Mouse (Mus musculus) left cerebral cortex, postnatal 14 days (tissue): ENCODE results near the gene Lmntd2. TPM values are rescaled to one million over a fixed set of nuclear protein-coding genes. Genes with fewer than 3 reads are reported as not detected.
A peak's percentile ranks its signal among the peaks of the same experiment; 100 is the strongest.

Source experiments
- DNase-seq, 2 experiments: peaks; one replicate each; pipeline ENCODE4 v3.0.0; 2021 to 2022; ENCODE audit warnings: low spot score in 2 of 2, mixed read lengths in 1 of 2
- intact Hi-C: fragments of 180-260 bp; cut with DNase I; formaldehyde crosslinking; loops from one replicate; pipeline ENCODE4 v1.15.1; 2025
- total RNA-seq, 2 experiments: library from RNA; stranded (reverse); gene quantifications; 2 replicates each; pipeline ENCODE4 v1.2.3; 2021

The Lmntd2 gene
- total RNA-seq, 2 experiments from 2014 or later, result not detected

GRCm38 (mm10) chr7:141217343-141218013 is 3.6 kb upstream of the Lmntd2 start:
- no peak for DNase-seq
- intact Hi-C loops, result no loop called here

GRCm38 (mm10) chr7:141216894-141217293 is 3.0 kb upstream of the Lmntd2 start:
- intact Hi-C loops, result no loop called here
- no peak for DNase-seq

GRCm38 (mm10) chr7:141215880-141216733 is 2.2 kb upstream of the Lmntd2 start:
- peak in 1 of 2 experiments; percentile 11 for DNase-seq
- intact Hi-C loops, result no loop called here

- peak; percentile 67 to 76 for DNase-seq
- intact Hi-C loops, result no loop called here
These were observed 1.4 kb upstream of the Lmntd2 start, which contains the start of gene Rassf7 for GRCm38 (mm10) chr7:141215101-141215879. TSS of gene Rassf7 (plus strand) at chr7:141215860.

DNA sequence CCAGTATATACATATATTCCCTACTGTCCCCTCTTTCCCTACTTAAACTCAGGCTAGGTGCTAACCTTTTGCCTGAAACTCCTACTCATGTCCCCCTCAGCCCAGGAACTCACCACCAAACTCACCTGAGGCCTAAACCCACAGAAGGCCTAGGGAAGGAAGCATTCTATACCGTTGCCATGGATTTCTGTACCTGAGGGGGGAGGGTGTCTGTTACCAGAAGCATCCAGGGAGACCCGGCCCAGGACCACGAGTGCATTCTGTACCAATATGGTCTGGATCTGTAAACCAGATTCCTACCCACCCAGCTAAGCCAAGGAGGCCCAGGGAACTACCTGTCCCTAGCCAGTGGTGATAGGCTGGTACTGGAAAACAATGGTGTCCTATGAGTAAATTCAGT is 430 bp upstream of the Lmntd2 start:
- no peak for DNase-seq
- intact Hi-C loops, result no loop called here

DNA sequence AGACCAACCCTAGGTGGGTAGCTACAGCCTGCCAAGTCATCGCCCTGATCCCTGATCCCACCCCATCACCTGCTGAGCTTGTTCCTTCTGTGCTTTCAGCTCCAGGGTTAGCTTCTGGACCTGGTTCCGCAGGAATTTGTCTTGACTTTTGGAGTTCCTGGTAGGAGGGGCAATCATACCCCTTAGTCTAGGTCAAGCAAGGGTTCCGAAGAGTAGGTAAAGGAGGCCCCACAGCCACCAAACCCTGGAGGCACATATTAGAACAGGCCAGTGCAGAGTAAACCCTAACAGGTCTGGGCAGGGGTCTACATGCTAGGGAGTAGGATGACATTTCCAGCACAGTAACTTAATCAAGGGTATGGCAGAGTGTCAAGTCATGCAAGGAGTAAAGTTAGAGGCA is 747 bp downstream of the Lmntd2 start:
- intact Hi-C loops, result no loop called here
- no peak for DNase-seq

- intact Hi-C loops, result no loop called here
- DNase-seq, result no peak
These were observed 3.2 kb downstream of the Lmntd2 start for GRCm38 (mm10) chr7:141210606-141211131.

DNA sequence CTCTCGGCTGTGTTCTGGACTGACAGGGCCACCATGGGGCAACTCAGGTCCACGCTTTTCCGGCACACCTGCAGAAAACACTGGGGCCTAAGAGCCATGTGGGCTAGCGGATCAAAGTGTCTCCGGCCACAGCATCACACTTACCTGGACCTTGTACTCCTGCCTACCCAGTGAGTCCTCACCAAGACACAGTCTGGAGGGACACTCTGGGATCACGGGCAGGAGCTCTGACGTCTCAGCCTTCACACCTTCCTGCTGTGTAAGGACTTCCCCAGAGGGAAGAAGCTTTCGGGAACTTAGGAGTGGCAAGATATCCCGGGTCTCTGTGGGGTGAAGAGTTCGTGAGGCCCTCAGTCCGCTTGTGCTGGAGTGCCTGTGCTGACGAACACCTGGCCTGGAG is 3.7 kb downstream of the Lmntd2 start:
- intact Hi-C loops, result no loop called here
- no peak for DNase-seq

- intact Hi-C loops, result no loop called here
These were observed 4.4 kb downstream of the Lmntd2 start for GRCm38 (mm10) chr7:141209526-141209925.

GRCm38 (mm10) chr7:141206182-141206937 is 7.5 kb downstream of the Lmntd2 start:
- intact Hi-C loops, result no loop called here
- no peak for DNase-seq

More at GRCm38 (mm10) chr7:141209526-141209925, 4.4 kb downstream of the Lmntd2 start:
- DNase-seq, result no peak

GRCm38 (mm10) chr7:141205504-141205903 is 8.4 kb downstream of the Lmntd2 start:
- intact Hi-C loops, result no loop called here
- DNase-seq, result no peak

- no peak for DNase-seq
- intact Hi-C loops, result no loop called here
These were observed 9.3 kb downstream of the Lmntd2 start for GRCm38 (mm10) chr7:141204546-141204945.

GRCm38 (mm10) chr7:141198121-141198520 is 15.8 kb downstream of the Lmntd2 start:
- intact Hi-C loops, result no loop called here
- DNase-seq, result no peak

DNA sequence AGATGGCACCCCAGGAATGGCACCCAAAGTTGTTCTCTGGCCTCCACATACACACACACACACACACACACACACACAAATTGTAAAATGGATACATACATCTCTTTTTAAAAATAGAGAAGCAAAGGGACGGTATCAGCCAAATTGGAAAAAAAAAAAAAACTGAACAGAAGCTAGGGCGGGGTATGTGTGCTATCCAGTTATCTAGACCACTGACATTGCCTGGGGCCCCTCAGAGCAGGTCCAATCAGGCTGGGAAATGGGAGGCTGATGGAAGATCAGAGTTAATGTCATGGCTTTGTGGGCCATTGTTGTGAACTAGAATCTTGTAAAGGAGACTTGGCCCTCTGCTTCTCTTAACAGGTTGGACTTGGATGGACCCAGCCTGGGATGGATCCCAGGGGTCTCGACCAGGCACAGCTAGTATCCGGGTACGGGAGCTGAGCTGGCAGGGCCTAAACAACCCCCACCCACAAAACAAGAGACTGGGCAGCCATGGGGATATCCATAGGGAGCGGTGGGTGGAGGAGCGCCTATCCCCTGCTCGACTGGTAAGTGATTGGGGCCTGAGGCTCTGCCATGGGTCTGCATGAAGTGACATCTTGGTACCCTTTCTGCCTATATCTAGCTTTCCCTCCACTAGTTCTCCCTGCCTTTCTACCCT is 17.1 kb downstream of the Lmntd2 start:
- no peak for DNase-seq
- intact Hi-C loops, result no loop called here

- no peak for DNase-seq
- intact Hi-C loops, result no loop called here
These were observed 18.1 kb downstream of the Lmntd2 start for GRCm38 (mm10) chr7:141195754-141196153.

- DNase-seq, result peak; percentile 87 to 92
- intact Hi-C loops, result no loop called here
These were observed 19.1 kb downstream of the Lmntd2 start for GRCm38 (mm10) chr7:141194830-141195229.

- no peak for DNase-seq
- intact Hi-C loops, result no loop called here
These were observed 19.5 kb downstream of the Lmntd2 start for GRCm38 (mm10) chr7:141194409-141194808.

DNA sequence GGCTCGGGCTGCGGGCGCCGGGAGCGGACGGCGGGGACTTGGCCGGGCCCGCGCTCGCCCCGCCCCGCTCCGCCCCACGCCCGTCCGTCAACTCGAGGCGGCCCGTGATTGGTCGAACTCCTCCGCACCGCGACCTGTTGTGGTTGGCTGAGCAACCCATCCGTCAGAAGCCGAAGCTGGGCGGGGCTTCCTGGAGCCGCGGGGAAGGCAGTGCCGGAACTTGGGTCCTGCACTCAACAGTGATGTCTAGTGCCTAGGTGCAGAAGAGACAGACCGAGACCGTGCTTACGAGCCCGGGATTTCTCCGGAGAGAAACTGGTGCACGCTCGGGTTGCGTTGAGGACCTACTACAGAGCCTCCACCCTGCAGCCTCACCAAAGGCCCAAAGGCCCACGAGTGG is 19.9 kb downstream of the Lmntd2 start, which contains the start of the genes Hras and Lrrc56:
Gene Hras, minus strand, starts transcription at position 58 of the 400 bp plus-strand sequence.
Gene Lrrc56, plus strand, starts transcription at position 210 of the 400 bp plus-strand sequence.
- DNase-seq, result peak; percentile 97 to 98
- intact Hi-C loops, result no loop called here
